Mouse (Mus musculus): ENCODE measurements around the gene Pdzd7.
A peak's percentile ranks its signal among the peaks of the same experiment; 100 is the strongest.
"Not testable (repeated sequence)": the region's sequence is repeated elsewhere in the genome, so short reads cannot be mapped to it uniquely, and the experiment has no call there.

Pdzd7 gene

GRCm38 (mm10) chr19:45058113-45058839 lies 12.8 kb upstream of the Pdzd7 start:
- peak; percentile 100 for DNase-seq (ENCODE audit: low spot score)

- no peak for DNase-seq (ENCODE audit: low spot score)
These were observed 12.2 kb upstream of the Pdzd7 start for GRCm38 (mm10) chr19:45057724-45058112.

- no peak for DNase-seq (ENCODE audit: low spot score)
These were observed 11.6 kb upstream of the Pdzd7 start for GRCm38 (mm10) chr19:45056908-45057698.

- DNase-seq (ENCODE audit: low spot score), result peak; percentile 62
These were observed 10.8 kb upstream of the Pdzd7 start for GRCm38 (mm10) chr19:45056364-45056763.

DNA sequence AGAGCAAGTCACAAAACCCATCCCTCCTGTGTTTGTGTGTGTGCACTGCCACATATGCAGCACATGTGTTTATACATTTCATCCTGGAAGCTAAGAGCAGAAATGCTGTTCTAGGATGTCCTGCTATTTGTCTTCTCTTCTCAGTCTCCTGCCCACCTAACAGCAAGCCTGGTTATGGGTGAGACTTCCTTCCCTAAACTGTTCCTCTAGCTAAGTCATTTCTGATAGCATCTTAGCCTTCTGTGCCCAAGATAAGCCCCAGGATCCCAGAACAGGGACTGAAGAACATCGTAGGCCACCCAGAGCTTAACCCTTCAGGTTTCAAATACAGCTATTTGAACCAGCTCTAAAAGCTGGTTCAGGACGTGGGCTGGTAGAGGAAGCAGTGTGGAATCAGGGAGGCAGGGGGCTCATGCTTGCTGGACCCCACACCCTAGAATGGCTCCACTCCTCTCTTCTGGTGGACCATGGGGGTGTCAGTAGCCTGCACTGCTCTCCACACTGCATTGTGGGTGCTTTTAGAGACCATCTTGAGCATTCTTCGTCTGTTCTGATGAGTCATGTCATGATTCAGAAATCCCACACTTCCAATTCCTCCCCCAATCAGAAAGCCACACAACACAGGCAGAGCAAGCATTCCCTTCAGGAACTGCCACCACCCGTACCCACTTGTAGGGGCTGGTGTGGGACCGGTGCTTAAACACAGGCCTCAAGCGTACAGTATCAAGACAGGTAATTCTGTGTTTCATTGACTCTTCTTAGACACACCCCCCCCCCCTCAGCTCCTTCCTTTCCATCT lies 9.6 kb upstream of the Pdzd7 start:
- DNase-seq (ENCODE audit: low spot score), result no peak

GRCm38 (mm10) chr19:45053451-45053850 lies 7.9 kb upstream of the Pdzd7 start:
- no peak for DNase-seq (ENCODE audit: low spot score)

DNA sequence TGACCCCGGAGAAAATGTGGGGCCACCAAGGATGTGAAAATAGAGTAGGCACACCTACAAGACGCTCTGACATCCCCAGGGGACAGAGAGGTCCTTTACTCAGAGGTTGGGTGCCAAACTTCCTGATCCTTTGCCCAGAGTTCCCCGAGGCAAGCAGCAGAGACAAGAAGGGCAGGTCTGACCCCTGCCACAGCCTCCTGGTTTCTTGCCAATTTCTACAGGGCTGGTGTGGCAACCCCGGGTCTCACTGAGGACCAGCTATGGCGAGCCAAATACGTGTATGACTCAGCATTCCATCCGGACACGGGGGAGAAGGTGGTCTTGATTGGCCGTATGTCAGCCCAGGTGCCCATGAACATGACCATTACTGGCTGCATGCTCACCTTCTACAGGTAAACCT lies 4.0 kb upstream of the Pdzd7 start:
- DNase-seq (ENCODE audit: low spot score), result no peak

DNA sequence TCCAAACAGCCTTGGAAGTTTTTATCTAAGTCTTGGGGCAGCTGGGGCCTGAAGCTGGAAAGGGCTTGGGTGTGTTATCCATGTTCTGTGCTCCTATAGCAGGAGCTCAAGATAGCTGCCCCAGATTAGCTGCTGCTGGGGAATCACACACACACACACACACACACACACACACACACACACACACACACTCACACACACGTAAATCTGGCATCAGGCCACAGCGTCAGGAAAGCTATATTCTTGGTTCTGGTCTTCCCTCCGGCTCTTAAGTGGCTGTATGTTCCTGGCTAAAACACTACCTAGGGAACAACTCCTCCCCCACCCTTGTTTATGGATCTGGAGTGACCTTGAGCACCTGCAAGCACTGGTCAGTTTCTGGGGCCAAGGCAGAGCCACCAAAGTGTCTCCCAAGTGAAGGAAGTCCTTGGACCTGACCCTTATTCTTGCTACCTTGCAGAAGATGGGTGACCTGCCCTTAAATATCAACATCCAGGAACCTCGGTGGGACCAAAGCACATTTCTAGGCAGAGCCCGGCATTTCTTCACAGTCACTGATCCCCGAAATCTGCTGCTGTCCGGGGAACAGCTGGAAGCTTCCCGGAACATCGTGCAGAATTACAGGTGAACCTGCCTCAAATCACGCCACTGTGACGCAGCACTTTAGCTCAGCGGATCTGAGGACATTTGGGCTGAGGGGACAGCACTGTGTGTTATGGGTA lies 3.3 kb upstream of the Pdzd7 start:
- DNase-seq (ENCODE audit: low spot score), result no peak

- DNase-seq (ENCODE audit: low spot score), result no peak
These were observed 2.6 kb upstream of the Pdzd7 start for GRCm38 (mm10) chr19:45047935-45048643.

GRCm38 (mm10) chr19:45047417-45047934 lies 2.0 kb upstream of the Pdzd7 start, which contains the start of gene Sfxn3:
Gene Sfxn3 (plus strand): TSS chr19:45047503.
- DNase-seq (ENCODE audit: low spot score), result peak; percentile 78

- DNase-seq (ENCODE audit: low spot score), result peak; percentile 78
These were observed 1.2 kb upstream of the Pdzd7 start for GRCm38 (mm10) chr19:45046523-45047321.

GRCm38 (mm10) chr19:45045236-45045635 lies 281 bp downstream of the Pdzd7 start:
- no peak for DNase-seq (ENCODE audit: low spot score)

DNA sequence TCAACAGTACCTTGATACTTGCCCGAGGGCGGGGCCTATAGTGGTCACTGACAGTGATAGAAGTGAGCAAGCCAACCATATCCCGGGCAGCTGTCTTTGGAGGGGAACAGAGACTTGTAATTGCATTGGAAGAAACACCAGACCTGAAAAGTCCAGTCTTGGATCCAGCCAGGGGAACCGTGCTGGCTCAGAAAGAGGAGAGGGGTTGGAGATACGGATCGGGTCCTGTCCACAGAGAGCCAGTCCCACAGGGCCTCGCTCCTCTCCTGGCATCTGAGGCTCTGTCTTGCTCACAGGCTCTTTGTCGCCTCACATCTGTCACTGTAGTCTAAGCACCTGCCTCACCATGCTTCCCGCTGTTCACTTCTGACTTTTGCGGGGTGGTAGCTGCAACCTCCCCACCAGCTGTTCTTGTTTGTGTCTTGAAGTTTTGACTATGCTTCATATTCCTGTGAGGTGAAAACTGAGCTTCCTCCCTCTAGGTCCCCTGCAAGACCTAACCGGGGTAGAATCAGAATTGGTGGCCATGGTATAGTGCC lies 1.1 kb downstream of the Pdzd7 start:
- no peak for DNase-seq (ENCODE audit: low spot score)

- DNase-seq (ENCODE audit: low spot score), result no peak
These were observed 5.3 kb downstream of the Pdzd7 start for GRCm38 (mm10) chr19:45040214-45040613.

- DNase-seq (ENCODE audit: low spot score), result not testable (repeated sequence)
These were observed 7.3 kb downstream of the Pdzd7 start for GRCm38 (mm10) chr19:45038198-45038597.

GRCm38 (mm10) chr19:45036867-45037266 lies 8.7 kb downstream of the Pdzd7 start:
- peak; percentile 77 for DNase-seq (ENCODE audit: low spot score)

DNA sequence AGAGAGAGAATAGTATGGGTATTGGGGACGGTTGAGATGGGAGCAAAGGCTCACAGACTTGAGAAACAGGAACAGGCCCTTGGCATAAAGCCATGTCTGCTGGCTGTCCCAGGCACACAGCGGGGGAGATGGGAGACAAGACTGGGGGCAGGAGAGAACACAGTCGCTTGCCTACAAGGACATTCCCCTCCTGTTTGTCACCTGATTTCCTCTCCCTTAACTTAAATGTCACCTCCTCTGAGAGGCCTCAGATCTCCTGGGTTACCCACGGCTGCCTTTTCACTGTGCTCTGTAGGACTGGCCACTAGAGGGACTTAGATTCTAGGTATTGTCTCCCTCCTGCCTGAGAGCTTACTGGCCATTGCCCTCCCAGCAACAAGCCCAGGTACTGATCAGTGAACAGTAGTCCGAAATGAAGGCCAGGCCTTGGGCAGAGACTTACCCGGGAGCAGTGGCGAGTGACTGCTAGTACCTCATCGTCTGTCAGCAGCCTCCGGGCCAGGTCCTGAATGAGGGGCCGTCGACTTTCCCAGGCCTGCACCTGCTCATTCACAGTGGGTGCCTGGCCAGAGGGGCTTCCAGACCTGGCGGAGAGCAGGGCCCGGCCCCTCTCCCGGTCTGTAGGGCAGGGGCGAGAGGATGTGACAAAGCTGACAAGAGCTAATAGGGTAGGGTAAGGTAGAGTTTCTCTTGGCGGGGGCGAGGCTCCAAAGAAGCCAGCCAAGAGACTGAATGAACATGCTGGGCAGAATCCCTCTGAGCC lies 12.8 kb downstream of the Pdzd7 start:
- peak; percentile 50 for DNase-seq (ENCODE audit: low spot score)

GRCm38 (mm10) chr19:45031780-45032179 lies 13.7 kb downstream of the Pdzd7 start:
- DNase-seq (ENCODE audit: low spot score), result peak; percentile 88

All from embryo, embryonic 10 days (tissue).